ENCODE assay signal across 15 mouse cellular contexts in the genomic region with DNA sequence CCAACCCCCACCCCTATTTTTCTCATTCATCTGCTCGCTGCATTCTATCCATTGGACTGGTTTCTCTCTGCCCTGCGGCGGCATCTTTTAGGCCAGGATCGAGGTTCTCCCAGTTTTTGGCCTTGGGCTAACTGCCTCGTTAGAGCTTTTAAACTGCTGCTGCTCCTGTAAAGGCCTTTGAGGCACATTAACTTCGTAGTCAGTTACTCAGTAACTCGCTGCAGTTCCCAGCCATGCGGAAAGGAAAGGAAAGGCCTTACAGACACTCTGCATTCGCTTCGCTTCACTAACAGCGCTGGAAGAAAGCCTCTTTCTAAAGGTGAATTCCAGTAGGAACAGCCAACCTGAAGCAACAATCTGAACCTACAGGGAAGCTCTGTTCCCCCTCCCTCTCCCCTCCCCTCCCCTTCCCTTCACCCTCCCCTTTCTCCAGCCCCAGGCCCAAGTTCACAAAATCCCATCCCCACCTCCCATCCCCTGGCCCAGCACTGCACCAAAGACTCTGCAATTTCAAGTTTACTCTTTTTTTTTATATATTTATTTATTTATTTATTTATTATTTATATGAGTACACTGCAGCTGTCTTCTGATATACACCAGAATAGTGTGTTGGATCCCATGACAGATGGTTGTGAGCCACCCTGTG. TPM values are rescaled to one million over a fixed set of nuclear protein-coding genes. Genes with fewer than 3 reads are reported as not detected.
A peak's percentile ranks its signal among the peaks of the same experiment; 100 is the strongest.
DNase-seq lines count a peak whose midpoint lies in the region; ATAC-seq and TF ChIP-seq lines count a peak whose summit lies in the region.
"Had no signal": no experiment of that assay in that cellular context is flagged by ENCODE, and none has a peak within 500 bp of the region (broad histone marks: within the 10 kb centered on the region; RNA-seq: fewer than 3 reads in every experiment).

No protein-coding gene starts in this region.

- 0 out of 2 replicates have a peak, but pooled peaks cover 3% of the 10 kb centered on the region for H3K9me3 ChIP-seq in ES-Bruce4 (replicated peaks; ENCODE audit: control insufficient read depth, insufficient read depth, low read length, poor library complexity, severe bottlenecking)
- H3K9me3 ChIP-seq in kidney, embryonic 14.5 days (ENCODE audit: control insufficient read depth, low read length): no peaks in the 10 kb centered on the region
- no peaks in the 10 kb centered on the region for H3K9me3 ChIP-seq in liver, embryonic 11.5 days (ENCODE audit: control insufficient read depth, low read length)
- H3K9me3 ChIP-seq: embryonic facial prominence, embryonic 12.5 days; forebrain, embryonic 15.5 days; limb, embryonic 15.5 days had no signal

- no peaks in the 10 kb centered on the region for H3K36me3 ChIP-seq in ES-Bruce4 (ENCODE audit: control insufficient read depth, insufficient read depth, low read length, poor library complexity, severe bottlenecking)
- no peaks in the 10 kb centered on the region for H3K36me3 ChIP-seq in kidney, embryonic 14.5 days (ENCODE audit: control insufficient read depth, insufficient read depth, low read length)
- no peaks in the 10 kb centered on the region; the same call in 1 of the 2 replicates for H3K36me3 ChIP-seq in liver, embryonic 11.5 days (ENCODE audit: control insufficient read depth, insufficient read depth, low read length)
- H3K36me3 ChIP-seq: embryonic facial prominence, embryonic 12.5 days; forebrain, embryonic 15.5 days; limb, embryonic 15.5 days had no signal

- H3K4me3 ChIP-seq in ES-Bruce4 (ENCODE audit: low read depth, low read length): no peak overlapping the region
- no peak overlapping the region for H3K4me3 ChIP-seq in kidney, embryonic 14.5 days (ENCODE audit: low read length)
- no peak overlapping the region for H3K4me3 ChIP-seq in liver, embryonic 11.5 days (ENCODE audit: low read depth, low read length)
- H3K4me3 ChIP-seq: embryonic facial prominence, embryonic 12.5 days; forebrain, embryonic 15.5 days; heart, adult 2 months; limb, embryonic 15.5 days had no signal

- H3K4me1 ChIP-seq in ES-Bruce4 (ENCODE audit: control insufficient read depth, insufficient read depth, low read length): no peaks in the 10 kb centered on the region
- H3K4me1 ChIP-seq in kidney, embryonic 14.5 days (ENCODE audit: control insufficient read depth, insufficient read depth, low read length): no peaks in the 10 kb centered on the region
- no peaks in the 10 kb centered on the region for H3K4me1 ChIP-seq in liver, embryonic 11.5 days (replicated peaks; ENCODE audit: control insufficient read depth, insufficient read depth, low read length)
- H3K4me1 ChIP-seq: embryonic facial prominence, embryonic 12.5 days; forebrain, embryonic 15.5 days; limb, embryonic 15.5 days had no signal

- peak; percentile 84 for ATAC-seq in kidney, embryonic 14.5 days (ENCODE audit: low FRiP score, low TSS enrichment)
- ATAC-seq in liver, embryonic 11.5 days (replicated peaks; ENCODE audit: low FRiP score): no peak
- ATAC-seq: forebrain, embryonic 15.5 days had no signal

- 43% methylated on average over 11 of the region's 11 CpGs for WGBS in kidney, embryonic 14.5 days
- 64% methylated on average over 11 of the region's 11 CpGs for WGBS in liver, embryonic 11.5 days

- H3K4me2 ChIP-seq in kidney, embryonic 14.5 days (replicated peaks; ENCODE audit: low read depth, low read length): no peak overlapping the region
- no peak overlapping the region for H3K4me2 ChIP-seq in liver, embryonic 11.5 days
- H3K4me2 ChIP-seq: embryonic facial prominence, embryonic 12.5 days; forebrain, embryonic 15.5 days; hindbrain, embryonic 14.5 days; limb, embryonic 15.5 days had no signal

- no peak overlapping the region for H3K27ac ChIP-seq in ES-Bruce4 (ENCODE audit: insufficient read depth, low read length)
- H3K27ac ChIP-seq in kidney, embryonic 14.5 days (ENCODE audit: low read depth, low read length): peak overlapping the region; percentile 70; the same call in 1 of the 2 replicates
- peak overlapping the region; percentile 64; the same call in 1 of the 2 replicates for H3K27ac ChIP-seq in liver, embryonic 11.5 days (ENCODE audit: low read depth, low read length)
- H3K27ac ChIP-seq: embryonic facial prominence, embryonic 12.5 days; forebrain, embryonic 15.5 days; heart, adult 2 months; hindbrain, embryonic 14.5 days; limb, embryonic 15.5 days; macrophage had no signal

- DNase-seq in embryo, embryonic 10 days (ENCODE audit: low spot score): peak; percentile 38
- DNase-seq in embryo, embryonic 11 days: no peak
- no peak for DNase-seq in liver, embryonic 11.5 days (ENCODE audit: low spot score)
- no peak for DNase-seq in lung, postnatal 14 days
- no peak for DNase-seq in thymus, postnatal 4 days
- no peak for DNase-seq in gastrocnemius, postnatal 10 days
- DNase-seq: cerebellum, adult 18-20 months; heart, adult 2 months had no signal

- no peak for TF ChIP-seq CTCF in ES-Bruce4 (IDR thresholded peaks at IDR 0.05; ENCODE audit: low read depth, low read length)

- no peak for TF ChIP-seq EP300 in ES-Bruce4 (IDR thresholded peaks at IDR 0.05; ENCODE audit: insufficient read depth, low read depth, low read length)

- peak overlapping the region; percentile 18; the same call in 1 of the 2 replicates for H3K9ac ChIP-seq in ES-Bruce4 (ENCODE audit: low read depth, poor library complexity, severe bottlenecking)
- no peak overlapping the region for H3K9ac ChIP-seq in kidney, embryonic 14.5 days (ENCODE audit: low read depth, low read length)
- no peak overlapping the region for H3K9ac ChIP-seq in liver, embryonic 11.5 days (ENCODE audit: low read depth, low read length)
- H3K9ac ChIP-seq: embryonic facial prominence, embryonic 12.5 days; forebrain, embryonic 15.5 days; hindbrain, embryonic 14.5 days; limb, embryonic 15.5 days had no signal

- TF ChIP-seq POLR2A in ES-Bruce4 (IDR thresholded peaks at IDR 0.05; ENCODE audit: insufficient read depth, low read length): no peak

- no peaks in the 10 kb centered on the region for H3K27me3 ChIP-seq in ES-Bruce4 (ENCODE audit: control insufficient read depth, insufficient read depth, low read length, poor library complexity, severe bottlenecking)
- H3K27me3 ChIP-seq in kidney, embryonic 14.5 days (ENCODE audit: control insufficient read depth, insufficient read depth, low read length): no peaks in the 10 kb centered on the region
- H3K27me3 ChIP-seq in liver, embryonic 11.5 days (replicated peaks; ENCODE audit: control insufficient read depth, insufficient read depth, low read length): no peaks in the 10 kb centered on the region
- H3K27me3 ChIP-seq: embryonic facial prominence, embryonic 12.5 days; forebrain, embryonic 15.5 days; limb, embryonic 15.5 days had no signal

RNA-seq across cellular contexts. Expression of a gene that starts 33.2 kb away (rescaled TPM):
- polyA plus RNA-seq in ES-Bruce4 (2011; ENCODE audit: insufficient read depth, insufficient read length, low read depth, missing spikeins): 7.1 and 9.6 TPM in 2 replicates
- polyA plus RNA-seq in kidney, embryonic 14.5 days (2014; fragmentation: Nextera tagmentation; extraction: Ambion mirVana): 7.3 and 10.2 TPM in 2 replicates
- 44.8 and 53.0 TPM in 2 replicates for polyA plus RNA-seq in liver, embryonic 11.5 days (2014; fragmentation: Nextera tagmentation; extraction: Ambion mirVana)
- 1 to 10 TPM; 3.1 to 5.1 TPM for total RNA-seq in gastrocnemius, postnatal 10 days (2021)

RNA-seq across cellular contexts. Expression of a gene that starts 51.1 kb away (rescaled TPM):
- polyA plus RNA-seq in ES-Bruce4 (2011; ENCODE audit: insufficient read depth, insufficient read length, low read depth, missing spikeins): 127 and 130 TPM in 2 replicates
- 58.8 and 104 TPM in 2 replicates for polyA plus RNA-seq in kidney, embryonic 14.5 days (2014; fragmentation: Nextera tagmentation; extraction: Ambion mirVana)
- 86.5 and 94.0 TPM in 2 replicates for polyA plus RNA-seq in liver, embryonic 11.5 days (2014; fragmentation: Nextera tagmentation; extraction: Ambion mirVana)
- total RNA-seq in gastrocnemius, postnatal 10 days (2021): 10 to 100 TPM; 33.8 to 37.1 TPM
